Mouse (Mus musculus) hindbrain, postnatal 0 days (tissue): ENCODE results near the gene Chmp5. TPM values are rescaled to one million over a fixed set of nuclear protein-coding genes. Genes with fewer than 3 reads are reported as not detected.

Experiments
- ATAC-seq: fragments of 200-750 bp; cut with Nextera tagmentation; 2 replicates; pipeline ENCODE4 v1.8.0; 2017; ENCODE audit warnings: mild to moderate bottlenecking, moderate TSS enrichment, moderate library complexity
- DNase-seq: peaks from one replicate; pipeline ENCODE4 v3.0.0-alpha.2; 2015; ENCODE audit warnings: low spot score
- H3K27ac ChIP-seq: fragments of 300-500 bp; sonication (generic); 2 replicates; pipeline ENCODE4 v1.5.1; 2014; ENCODE audit warnings: mild to moderate bottlenecking
- H3K27me3 ChIP-seq: fragments of 300-500 bp; sonication (generic); 2 replicates; pipeline ENCODE4 v1.6.1; 2014; ENCODE audit warnings: low read length, mixed read lengths; ENCODE audit not compliant: insufficient read depth
- H3K36me3 ChIP-seq: fragments of 300-500 bp; sonication (generic); 2 replicates; pipeline ENCODE4 v1.6.1; 2014; ENCODE audit warnings: low read length, mixed read lengths; ENCODE audit not compliant: insufficient read depth
- H3K4me1 ChIP-seq: fragments of 300-500 bp; sonication (generic); 2 replicates; pipeline ENCODE4 v1.6.1; 2014; ENCODE audit warnings: antibody characterized with exemption, low read length, mixed read lengths; ENCODE audit not compliant: insufficient read depth
- H3K4me2 ChIP-seq: fragments of 300-500 bp; sonication (generic); 2 replicates; pipeline ENCODE4 v1.6.1; 2014; ENCODE audit warnings: low read depth, mild to moderate bottlenecking, low read length, moderate library complexity, mixed read lengths
- H3K4me3 ChIP-seq: fragments of 300-500 bp; sonication (generic); 2 replicates; pipeline ENCODE4 v1.5.1; 2014; ENCODE audit warnings: low read length
- H3K9ac ChIP-seq: fragments of 300-500 bp; sonication (generic); replicated peaks from 2 replicates; pipeline ENCODE4 v1.6.1; 2014; ENCODE audit warnings: mild to moderate bottlenecking, low read length, moderate library complexity, mixed read lengths
- H3K9me3 ChIP-seq: fragments of 300-500 bp; sonication (generic); 2 replicates; pipeline ENCODE4 v1.6.1; 2016; ENCODE audit warnings: low read length, mixed read lengths
- CTCF ChIP-seq: IDR thresholded peaks from 2 replicates; pipeline ENCODE4 v1.5.1; 2016; ENCODE audit warnings: antibody characterized with exemption, control low read depth, low read depth
- WGBS: fragments of 180-500 bp; shearing (Covaris S2); extraction: QIAGEN DNeasy Blood & Tissue Kit; methylation state at CpG from one replicate; pipeline ENCODE4 v1.1.7; 2014; 5-methylcytosine and 5-hydroxymethylcytosine counted together
- polyA plus RNA-seq: library from polyadenylated mRNA; unstranded; fragments of >200 nt; fragmentation: Nextera tagmentation; extraction: Ambion mirVana; gene quantifications from 2 replicates; pipeline ENCODE4 v1.2.1, GENCODE M21; 2015
- total RNA-seq: library from RNA; depleted of rRNA; stranded (reverse); fragments of >200 nt; gene quantifications from 2 replicates; pipeline ENCODE4 v1.2.3, GENCODE M21; 2014; rRNA removed

Chmp5 gene
- 34.4 and 37.0 TPM in 2 replicates for total RNA-seq
- polyA plus RNA-seq: 131 and 137 TPM in 2 replicates

DNA sequence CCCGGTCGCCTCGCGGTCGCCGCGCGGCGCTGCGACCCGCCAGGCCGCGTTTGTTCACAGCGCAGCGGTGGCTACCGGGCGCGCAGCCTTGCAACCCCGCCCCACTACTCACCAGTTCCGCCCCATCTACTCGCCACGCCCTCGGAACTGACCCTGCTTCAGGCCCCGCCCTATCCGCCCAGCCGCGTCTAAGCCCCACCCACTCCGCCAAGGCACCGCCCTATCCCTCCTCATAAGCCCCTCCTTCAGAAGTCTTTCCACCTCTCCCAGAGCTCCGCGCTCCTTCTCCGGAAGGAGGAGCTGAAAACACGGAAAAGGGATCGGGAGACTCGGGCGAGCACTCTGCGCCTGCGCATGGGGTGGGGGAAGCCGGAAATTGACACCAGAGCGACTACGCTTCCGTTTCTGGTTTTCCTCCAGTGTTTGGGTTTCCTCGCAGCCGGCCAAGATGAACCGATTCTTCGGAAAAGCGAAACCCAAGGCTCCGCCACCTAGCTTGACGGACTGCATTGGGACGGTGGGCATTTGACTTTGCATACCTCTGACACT lies at the start of gene Chmp5, which contains the start of gene Bag1:
Gene Chmp5 (plus strand): TSS at position 248 of the 549 bp plus-strand sequence.
Gene Bag1 (minus strand): TSS at position 135 of the 549 bp plus-strand sequence.
- Histone ChIP-seq H3K4me3 (peak within 1 kb of the TSS; percentile 50), H3K4me2 (peak within 1 kb of the TSS; percentile 95), H3K9me3 (no peaks in the 10 kb centered on the region), H3K9ac (peak within 1 kb of the TSS; percentile 77), H3K27ac (peak within 1 kb of the TSS; percentile 83), H3K27me3 (no peaks in the 10 kb centered on the region), H3K4me1 (peaks cover 21% of the 10 kb centered on the region), H3K36me3 (peaks cover 18% of the 10 kb centered on the region)
- peak; percentile 37; the same call in 1 of the 2 replicates for TF ChIP-seq CTCF
- DNase-seq (peak; percentile 99), ATAC-seq (peak; percentile 100)
- under 1% methylated on average over 40 of the region's 50 CpGs for WGBS

DNA sequence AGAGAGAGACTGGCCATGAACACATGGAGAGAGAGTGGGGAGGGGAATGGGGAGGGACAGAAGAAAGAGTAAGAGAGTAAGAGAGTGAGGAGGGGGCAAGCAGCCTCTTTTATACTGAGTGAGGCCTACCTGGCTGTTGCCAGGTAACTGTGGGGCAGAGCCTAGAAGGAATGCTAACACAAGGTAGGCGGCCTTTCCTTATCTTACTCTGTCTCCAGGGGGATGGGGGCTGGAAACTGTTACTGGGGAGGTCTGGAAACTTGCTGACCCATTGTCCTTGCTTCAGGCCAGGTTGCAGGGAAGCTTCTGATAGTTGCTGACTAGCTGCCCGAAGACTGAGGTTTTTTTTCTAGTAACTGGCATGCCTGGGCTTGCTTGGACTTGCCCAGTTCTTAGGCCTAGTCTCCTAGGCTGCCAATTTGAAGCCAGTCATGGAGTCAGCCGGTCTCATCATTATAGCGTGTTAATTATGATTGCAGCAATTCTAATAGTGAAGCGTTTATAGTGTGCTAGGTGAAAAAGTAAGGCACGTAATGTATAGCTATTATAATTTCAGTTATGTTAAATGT lies 49.6 kb upstream of the Chmp5 start:
- H3K27me3 ChIP-seq: no peaks in the 10 kb centered on the region
- H3K4me2 ChIP-seq: no peak overlapping the region
- H3K4me3 ChIP-seq: no peak overlapping the region
- ATAC-seq (no peak), DNase-seq (no peak)
- no peak overlapping the region for H3K9ac ChIP-seq
- no peak overlapping the region for H3K27ac ChIP-seq
- no peaks in the 10 kb centered on the region for H3K4me1 ChIP-seq
- no peaks in the 10 kb centered on the region for H3K36me3 ChIP-seq
- WGBS: 76% methylated on average over 6 of the region's 6 CpGs
- no peaks in the 10 kb centered on the region for H3K9me3 ChIP-seq
- TF ChIP-seq CTCF: no peak

GRCm38 (mm10) chr4:40899264-40899663 lies 48.9 kb upstream of the Chmp5 start:
- no peak for DNase-seq
- Histone ChIP-seq H3K27me3 (no peaks in the 10 kb centered on the region), H3K9me3 (no peaks in the 10 kb centered on the region), H3K36me3 (no peaks in the 10 kb centered on the region), H3K27ac (no peak overlapping the region), H3K4me3 (no peak overlapping the region), H3K4me1 (no peaks in the 10 kb centered on the region), H3K4me2 (no peak overlapping the region), H3K9ac (no peak overlapping the region)
- TF ChIP-seq CTCF: no peak
- no peak for ATAC-seq
- WGBS: 63% methylated on average over 2 of the region's 2 CpGs

DNA sequence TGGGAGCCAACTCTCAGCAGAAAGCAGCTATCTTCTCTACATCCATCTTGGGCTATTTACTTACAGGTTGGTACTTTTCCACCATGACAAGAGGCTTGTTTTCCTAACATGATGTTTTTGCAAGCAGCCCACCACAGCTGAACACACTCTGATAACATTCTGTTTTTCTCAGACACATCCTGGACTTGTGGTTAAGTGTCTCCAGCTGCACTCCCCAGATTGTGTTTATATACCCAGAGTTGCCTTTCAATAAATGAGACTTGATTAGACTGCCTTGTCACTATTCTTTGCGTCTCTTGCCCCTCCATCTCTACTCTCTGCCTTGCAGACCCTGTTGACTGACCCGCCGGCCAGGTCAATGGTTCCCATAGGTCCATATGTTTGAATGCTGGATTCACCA lies 48.1 kb upstream of the Chmp5 start:
- Histone ChIP-seq H3K4me3 (no peak overlapping the region), H3K9me3 (no peaks in the 10 kb centered on the region), H3K27ac (no peak overlapping the region), H3K36me3 (no peaks in the 10 kb centered on the region), H3K4me1 (no peaks in the 10 kb centered on the region), H3K4me2 (no peak overlapping the region), H3K27me3 (no peaks in the 10 kb centered on the region), H3K9ac (no peak overlapping the region)
- ATAC-seq (no peak), DNase-seq (no peak)
- TF ChIP-seq CTCF: no peak
- 98% methylated on average over 3 of the region's 3 CpGs for WGBS

GRCm38 (mm10) chr4:40900612-40901011 lies 47.6 kb upstream of the Chmp5 start:
- WGBS: 90% methylated on average over 4 of the region's 4 CpGs
- Histone ChIP-seq H3K27ac (no peak overlapping the region), H3K36me3 (no peaks in the 10 kb centered on the region), H3K4me2 (no peak overlapping the region), H3K9me3 (no peaks in the 10 kb centered on the region), H3K4me1 (no peaks in the 10 kb centered on the region), H3K27me3 (no peaks in the 10 kb centered on the region), H3K9ac (no peak overlapping the region), H3K4me3 (no peak overlapping the region)
- DNase-seq (no peak), ATAC-seq (no peak)
- TF ChIP-seq CTCF: no peak

GRCm38 (mm10) chr4:40906298-40906697 lies 41.9 kb upstream of the Chmp5 start:
- WGBS: 52% methylated on average over 1 of the region's 1 CpGs
- Histone ChIP-seq H3K27me3 (no peaks in the 10 kb centered on the region), H3K36me3 (no peaks in the 10 kb centered on the region), H3K4me2 (no peak overlapping the region), H3K4me3 (no peak overlapping the region), H3K9ac (no peak overlapping the region), H3K27ac (no peak overlapping the region), H3K9me3 (no peaks in the 10 kb centered on the region), H3K4me1 (no peaks in the 10 kb centered on the region)
- TF ChIP-seq CTCF: peak; percentile 70
- peak; percentile 69 for DNase-seq
- 0 out of 2 replicates have a peak, but pooled peaks have one; percentile 36 for ATAC-seq
